Mouse (Mus musculus): Measurements from ENCODE around the gene Trim25. TPM values are rescaled to one million over a fixed set of nuclear protein-coding genes. Genes with fewer than 3 reads are reported as not detected.

Trim25 gene
- total and polyA plus RNA-seq, 3 experiments = 6.1 to 41.2 (median 19.5) TPM

GRCm38 (mm10) chr11:89022120-89022731, 23.1 kb downstream of the Trim25 start:
- no peaks in the 10 kb centered on the region for H3K79me2 ChIP-seq (replicated peaks; ENCODE audit: control insufficient read depth, extremely low read depth, insufficient read depth, poor library complexity, severe bottlenecking)
- no peak overlapping the region for H3K9ac ChIP-seq (ENCODE audit: insufficient read depth, low read depth)
- H3K4me2 ChIP-seq (ENCODE audit: insufficient read depth, low read depth, poor library complexity, severe bottlenecking) = no peak overlapping the region
- peaks cover 6 to 34% of the 10 kb centered on the region in 2 experiments for H3K4me1 ChIP-seq (ENCODE audit: control insufficient read depth in 1 of 2, insufficient read depth in 2 of 2)
- no peaks in the 10 kb centered on the region for H3K27me3 ChIP-seq (replicated peaks)
- dilution Hi-C loops (cut with MboI; ENCODE audit: extremely low pct_ligation_motif_present, extremely low pct_unique_long_range_greater_than_20kb, low sequenced_read_pairs) (no loop called here), in situ Hi-C loops (cut with MboI; ENCODE audit: low pct_ligation_motif_present, low pct_unique_long_range_greater_than_20kb, low sequenced_read_pairs) (no loop called here)
- DNase-seq (ENCODE audit: extremely low read depth) = no peak
- H3K4me3 ChIP-seq (replicated peaks in 1 of 3; ENCODE audit: low read depth in 2 of 3, low read length in 2 of 3, poor library complexity in 1 of 3) = no peak overlapping the region
- peaks cover 29 to 50% of the 10 kb centered on the region in 2 experiments for H3K36me3 ChIP-seq (replicated peaks in 1 of 2; ENCODE audit: control insufficient read depth in 1 of 2, insufficient read depth in 1 of 2, low read length in 1 of 2)
- H3K27ac ChIP-seq (ENCODE audit: insufficient read depth, low read depth) = no peak overlapping the region
- TF ChIP-seq POLR2A (IDR thresholded peaks at IDR 0.05; ENCODE audit: low read depth, low read length) = no peak
- TF ChIP-seq E2F4 (IDR thresholded peaks at IDR 0.05; ENCODE audit: insufficient replicate concordance, low read depth, low read length) = no peak
- no peak for TF ChIP-seq CHD1 (IDR thresholded peaks at IDR 0.05; ENCODE audit: low read depth, low read length)
- TF ChIP-seq EP300 (IDR thresholded peaks at IDR 0.05; ENCODE audit: low read length) = no peak
- no peak for TF ChIP-seq ZNF384 (IDR thresholded peaks at IDR 0.05; ENCODE audit: low read depth, low read length)
- TF ChIP-seq MAFK (IDR thresholded peaks at IDR 0.05; ENCODE audit: insufficient replicate concordance, low read length) = no peak
- TF ChIP-seq ZMIZ1 (IDR thresholded peaks at IDR 0.05; ENCODE audit: low read depth, low read length) = no peak
- no peak for TF ChIP-seq SIN3A (IDR thresholded peaks at IDR 0.05; ENCODE audit: low read length)
- TF ChIP-seq ETS1 (conservative IDR thresholded peaks at IDR 0.05; ENCODE audit: low read depth, low read length) = no peak
- no peak for TF ChIP-seq NELFE (IDR thresholded peaks at IDR 0.05; ENCODE audit: low read depth, low read length)
- no peak for TF ChIP-seq JUND (conservative IDR thresholded peaks at IDR 0.05; ENCODE audit: low read depth, low read length)
- no peak for TF ChIP-seq CHD2 (IDR thresholded peaks at IDR 0.05; ENCODE audit: low read length)
- no peak for TF ChIP-seq MEF2A (IDR thresholded peaks at IDR 0.05; ENCODE audit: borderline replicate concordance, low read depth, low read length)
- no peak for TF ChIP-seq USF1 (IDR thresholded peaks at IDR 0.05; ENCODE audit: low read depth, low read length)
- TF ChIP-seq ZKSCAN1 (IDR thresholded peaks at IDR 0.05; ENCODE audit: borderline replicate concordance, low read depth, low read length) = no peak
- H3K9me3 ChIP-seq (replicated peaks; ENCODE audit: low read length) = no peaks in the 10 kb centered on the region

- H3K27ac ChIP-seq (ENCODE audit: insufficient read depth, low read depth) = no peak overlapping the region
- in situ Hi-C loops (cut with MboI; ENCODE audit: low pct_ligation_motif_present, low pct_unique_long_range_greater_than_20kb, low sequenced_read_pairs) = no loop called here
Observed at GRCm38 (mm10) chr11:89023477-89023876, 24.3 kb downstream of the Trim25 start.

More at GRCm38 (mm10) chr11:89023477-89023876, 24.3 kb downstream of the Trim25 start:
- no peak for DNase-seq (ENCODE audit: extremely low read depth)
- Histone ChIP-seq H3K27me3 (replicated peaks) (no peaks in the 10 kb centered on the region), H3K4me1 (ENCODE audit: control insufficient read depth in 1 of 2, insufficient read depth in 2 of 2) (peaks cover 12 to 41% of the 10 kb centered on the region in 2 experiments), H3K4me3 (replicated peaks in 1 of 3; ENCODE audit: low read depth in 2 of 3, low read length in 2 of 3, poor library complexity in 1 of 3) (no peak overlapping the region), H3K79me2 (replicated peaks; ENCODE audit: control insufficient read depth, extremely low read depth, insufficient read depth, poor library complexity, severe bottlenecking) (no peaks in the 10 kb centered on the region), H3K36me3 (replicated peaks in 1 of 2; ENCODE audit: control insufficient read depth in 1 of 2, insufficient read depth in 1 of 2, low read length in 1 of 2) (peaks cover 20 to 38% of the 10 kb centered on the region in 2 experiments), H3K9ac (ENCODE audit: insufficient read depth, low read depth) (no peak overlapping the region), H3K9me3 (replicated peaks; ENCODE audit: low read length) (no peaks in the 10 kb centered on the region), H3K4me2 (ENCODE audit: insufficient read depth, low read depth, poor library complexity, severe bottlenecking) (no peak overlapping the region)
- TF ChIP-seq MEF2A (IDR thresholded peaks at IDR 0.05; ENCODE audit: borderline replicate concordance, low read depth, low read length) (no peak), ETS1 (conservative IDR thresholded peaks at IDR 0.05; ENCODE audit: low read depth, low read length) (no peak), IRF4 (IDR thresholded peaks at IDR 0.05; ENCODE audit: low read depth, low read length) (no peak)
- dilution Hi-C loops (cut with MboI; ENCODE audit: extremely low pct_ligation_motif_present, extremely low pct_unique_long_range_greater_than_20kb, low sequenced_read_pairs) = no loop called here
